Comparison of ENCODE assay signal across 8 mouse cellular contexts in genomic region chr13:55328171-55328570, GRCm38 (mm10). TPM values are rescaled to one million over a fixed set of nuclear protein-coding genes. Genes with fewer than 3 reads are reported as not detected.
DNase-seq lines count a peak whose midpoint lies in the region; ATAC-seq and TF ChIP-seq lines count a peak whose summit lies in the region.

No protein-coding gene starts in this region.

- no peak overlapping the region for H3K27ac ChIP-seq in heart, embryonic 12.5 days (ENCODE audit: poor library complexity, severe bottlenecking)
- 0 out of 2 replicates have a peak overlapping the region, but pooled peaks have one; percentile 13 for H3K27ac ChIP-seq in hindbrain, embryonic 10.5 days
- 0 out of 2 replicates have a peak overlapping the region, but pooled peaks have one; percentile 49 for H3K27ac ChIP-seq in liver, embryonic 16.5 days (ENCODE audit: low read length)

- WGBS in heart, embryonic 12.5 days, result 74% methylated on average over 6 of the region's 6 CpGs
- 79% methylated on average over 6 of the region's 6 CpGs for WGBS in hindbrain, embryonic 10.5 days
- 71% methylated on average over 6 of the region's 6 CpGs for WGBS in liver, embryonic 16.5 days (ENCODE audit: insufficient replicate concordance)

- H3K4me1 ChIP-seq in heart, embryonic 12.5 days (replicated peaks), result peaks cover 50% of the 10 kb centered on the region
- H3K4me1 ChIP-seq in hindbrain, embryonic 10.5 days (replicated peaks), result peaks cover 53% of the 10 kb centered on the region
- peaks cover 50% of the 10 kb centered on the region for H3K4me1 ChIP-seq in liver, embryonic 16.5 days (ENCODE audit: control insufficient read depth, low read depth, low read length)

- peak overlapping the region; percentile 70; the same call in 1 of the 2 replicates for H3K9ac ChIP-seq in heart, embryonic 12.5 days
- peak overlapping the region; percentile 90 for H3K9ac ChIP-seq in liver, embryonic 16.5 days (ENCODE audit: low read depth, low read length)

- peak overlapping the region; percentile 62 for H3K4me3 ChIP-seq in heart, embryonic 12.5 days
- H3K4me3 ChIP-seq in C2C12 (ENCODE audit: insufficient read depth, poor library complexity, severe bottlenecking), result no peak overlapping the region
- peak overlapping the region; percentile 69 for H3K4me3 ChIP-seq in hindbrain, embryonic 10.5 days
- peak overlapping the region; percentile 72 for H3K4me3 ChIP-seq in liver, embryonic 16.5 days (ENCODE audit: low read depth, low read length)

- peaks cover 32% of the 10 kb centered on the region for H3K36me3 ChIP-seq in heart, embryonic 12.5 days
- H3K36me3 ChIP-seq in C2C12 (ENCODE audit: control insufficient read depth, insufficient read depth), result peaks cover 27% of the 10 kb centered on the region
- H3K36me3 ChIP-seq in hindbrain, embryonic 10.5 days, result peaks cover 41% of the 10 kb centered on the region
- peaks cover 36% of the 10 kb centered on the region for H3K36me3 ChIP-seq in liver, embryonic 16.5 days (ENCODE audit: control insufficient read depth, insufficient read depth)

- H3K4me2 ChIP-seq in heart, embryonic 12.5 days, result peak overlapping the region; percentile 89
- peak overlapping the region; percentile 88 for H3K4me2 ChIP-seq in liver, embryonic 16.5 days (ENCODE audit: low read depth, low read length)

- no peak for ATAC-seq in heart, embryonic 12.5 days (ENCODE audit: insufficient number of reproducible peaks, low FRiP score)
- ATAC-seq in liver, embryonic 16.5 days (ENCODE audit: low read depth), result no peak
- no peak for ATAC-seq in monocyte, adult 5-6 weeks (replicated peaks; ENCODE audit: insufficient number of reproducible peaks, low FRiP score, low TSS enrichment, poor library complexity, severe bottlenecking)

- DNase-seq in heart, postnatal 14 days, result no peak
- no peak for DNase-seq in hindbrain, embryonic 10.5 days (ENCODE audit: low spot score)
- no peak for DNase-seq in adrenal gland, postnatal 4 days (ENCODE audit: low spot score in 2 of 2)
- no peak for DNase-seq in retina, postnatal 1 day

- H3K79me2 ChIP-seq in C2C12 (ENCODE audit: control insufficient read depth, insufficient read depth), result peaks cover 31% of the 10 kb centered on the region

- H3K79me3 ChIP-seq in C2C12 (ENCODE audit: low read depth), result peaks cover 15% of the 10 kb centered on the region

- no peak for TF ChIP-seq CTCF in C2C12 (IDR thresholded peaks at IDR 0.05; ENCODE audit: control insufficient read depth, insufficient read depth, insufficient read length)

- H3K27me3 ChIP-seq in heart, embryonic 12.5 days (replicated peaks), result no peaks in the 10 kb centered on the region
- H3K27me3 ChIP-seq in C2C12 (ENCODE audit: control insufficient read depth, insufficient read depth, insufficient read length), result no peaks in the 10 kb centered on the region
- H3K27me3 ChIP-seq in hindbrain, embryonic 10.5 days (ENCODE audit: insufficient read depth, poor library complexity, severe bottlenecking), result peaks cover 11% of the 10 kb centered on the region
- no peaks in the 10 kb centered on the region for H3K27me3 ChIP-seq in liver, embryonic 16.5 days (ENCODE audit: control insufficient read depth, insufficient read depth, low read depth, low read length)

- no peaks in the 10 kb centered on the region for H3K9me3 ChIP-seq in heart, embryonic 12.5 days (replicated peaks)
- no peaks in the 10 kb centered on the region for H3K9me3 ChIP-seq in hindbrain, embryonic 10.5 days
- no peaks in the 10 kb centered on the region for H3K9me3 ChIP-seq in liver, embryonic 16.5 days (replicated peaks; ENCODE audit: control insufficient read depth, low read length)

- peak overlapping the region; percentile 0 for H3ac ChIP-seq in C2C12 (ENCODE audit: control insufficient read depth, insufficient read length, low read depth)

- intact Hi-C loops in heart, postnatal 14 days (cut with DNase I), result loop anchor here (5.0 kb wide), 1 partner anchor 64 kb away; no protein-coding TSS in a partner anchor

TF ChIP-seq in C2C12, 6 proteins besides CTCF, POLR2A, EP300 and RAD21:
- TF ChIP-seq FOSL1 (IDR thresholded peaks at IDR 0.05; ENCODE audit: insufficient read depth, low read length, poor library complexity, severe bottlenecking) (no peak), USF1 (IDR thresholded peaks at IDR 0.05; ENCODE audit: low read depth) (no peak), MYOD1 (IDR thresholded peaks at IDR 0.05; ENCODE audit: control insufficient read depth, insufficient read length, low read depth) (no peak), MYOG (IDR thresholded peaks at IDR 0.05; ENCODE audit: control insufficient read depth, extremely low read depth, insufficient read length) (no peak), CEBPB (IDR thresholded peaks at IDR 0.05; ENCODE audit: low read depth) (no peak), MAX (IDR thresholded peaks at IDR 0.05) (no peak)
TF ChIP-seq in C2C12: peak in this region for 0.

RNA-seq across cellular contexts. Expression of gene Mxd3, which starts 1.5 kb away (rescaled TPM):
- 14.7 and 15.2 TPM in 2 replicates for polyA plus RNA-seq in heart, embryonic 12.5 days (2016; fragmentation: Nextera tagmentation; extraction: Ambion mirVana)
- total RNA-seq in heart, postnatal 14 days (2021), result 1 to 10 TPM; 2.2 to 3.0 TPM
- polyA plus RNA-seq in C2C12 (2012; fragmentation: generic; extraction: Trizol), result 49.8 TPM
- polyA plus RNA-seq in hindbrain, embryonic 10.5 days (2016; fragmentation: Nextera tagmentation; extraction: Ambion mirVana), result 25.2 and 33.7 TPM in 2 replicates
- 24.0 and 28.7 TPM in 2 replicates for polyA plus RNA-seq in liver, embryonic 16.5 days (2015; fragmentation: Nextera tagmentation; extraction: Ambion mirVana)
- 10 to 100 TPM; 16.2 to 18.0 TPM for total RNA-seq in adrenal gland, postnatal 4 days (2021)
- 1.3 to 2.0 TPM (median 1.4 TPM) in 3 replicates for total RNA-seq in monocyte, adult 5-6 weeks (2017)

RNA-seq across cellular contexts. Expression of gene Rab24, which starts 6.4 kb away (rescaled TPM):
- polyA plus RNA-seq in heart, embryonic 12.5 days (2016; fragmentation: Nextera tagmentation; extraction: Ambion mirVana), result 62.0 and 62.3 TPM in 2 replicates
- 10 to 100 TPM; 31.4 to 34.3 TPM for total RNA-seq in heart, postnatal 14 days (2021)
- 54.3 TPM for polyA plus RNA-seq in C2C12 (2012; fragmentation: generic; extraction: Trizol)
- polyA plus RNA-seq in hindbrain, embryonic 10.5 days (2016; fragmentation: Nextera tagmentation; extraction: Ambion mirVana), result 80.9 and 83.7 TPM in 2 replicates
- polyA plus RNA-seq in liver, embryonic 16.5 days (2015; fragmentation: Nextera tagmentation; extraction: Ambion mirVana), result 42.2 and 50.1 TPM in 2 replicates
- 10 to 100 TPM; 79.8 to 86.9 TPM for total RNA-seq in adrenal gland, postnatal 4 days (2021)
- 23.6 to 34.8 TPM (median 29.4 TPM) in 3 replicates for total RNA-seq in monocyte, adult 5-6 weeks (2017)

RNA-seq across cellular contexts. Expression of gene Prelid1, which starts 7.9 kb away (rescaled TPM):
- polyA plus RNA-seq in heart, embryonic 12.5 days (2016; fragmentation: Nextera tagmentation; extraction: Ambion mirVana), result 328 and 343 TPM in 2 replicates
- total RNA-seq in heart, postnatal 14 days (2021), result 10 to 100 TPM; 73.8 to 90.0 TPM
- polyA plus RNA-seq in C2C12 (2012; fragmentation: generic; extraction: Trizol), result 499 TPM
- polyA plus RNA-seq in hindbrain, embryonic 10.5 days (2016; fragmentation: Nextera tagmentation; extraction: Ambion mirVana), result 510 and 522 TPM in 2 replicates
- 202 and 206 TPM in 2 replicates for polyA plus RNA-seq in liver, embryonic 16.5 days (2015; fragmentation: Nextera tagmentation; extraction: Ambion mirVana)
- total RNA-seq in adrenal gland, postnatal 4 days (2021), result 100 to 1,000 TPM; 190 to 193 TPM
- 47.7 to 91.3 TPM (median 68.5 TPM) in 3 replicates for total RNA-seq in monocyte, adult 5-6 weeks (2017)

RNA-seq across cellular contexts. Expression of gene Lman2, which starts 34.4 kb away (rescaled TPM):
- polyA plus RNA-seq in heart, embryonic 12.5 days (2016; fragmentation: Nextera tagmentation; extraction: Ambion mirVana), result 105 and 106 TPM in 2 replicates
- 10 to 100 TPM; 46.0 to 49.9 TPM for total RNA-seq in heart, postnatal 14 days (2021)
- 81.4 TPM for polyA plus RNA-seq in C2C12 (2012; fragmentation: generic; extraction: Trizol)
- 95.2 and 107 TPM in 2 replicates for polyA plus RNA-seq in hindbrain, embryonic 10.5 days (2016; fragmentation: Nextera tagmentation; extraction: Ambion mirVana)
- 53.3 and 55.5 TPM in 2 replicates for polyA plus RNA-seq in liver, embryonic 16.5 days (2015; fragmentation: Nextera tagmentation; extraction: Ambion mirVana)
- total RNA-seq in adrenal gland, postnatal 4 days (2021), result 100 to 1,000 TPM; 105 to 114 TPM
- total RNA-seq in monocyte, adult 5-6 weeks (2017), result 85.3 to 97.5 TPM (median 91.3 TPM) in 3 replicates

RNA-seq across cellular contexts. Expression of gene Rgs14, which starts 41.4 kb away (rescaled TPM):
- 0.42 and 0.52 TPM in 2 replicates for polyA plus RNA-seq in heart, embryonic 12.5 days (2016; fragmentation: Nextera tagmentation; extraction: Ambion mirVana)
- total RNA-seq in heart, postnatal 14 days (2021), result 1 to 10 TPM in 1 of 2 experiments, under 1 TPM in 1; 0.65 to 1.6 TPM
- 0.08 TPM for polyA plus RNA-seq in C2C12 (2012; fragmentation: generic; extraction: Trizol)
- 0.44 and 0.68 TPM in 2 replicates for polyA plus RNA-seq in hindbrain, embryonic 10.5 days (2016; fragmentation: Nextera tagmentation; extraction: Ambion mirVana)
- 2.8 and 3.2 TPM in 2 replicates for polyA plus RNA-seq in liver, embryonic 16.5 days (2015; fragmentation: Nextera tagmentation; extraction: Ambion mirVana)
- total RNA-seq in adrenal gland, postnatal 4 days (2021), result 1 to 10 TPM; 1.0 to 1.1 TPM
- total RNA-seq in monocyte, adult 5-6 weeks (2017), result 21.8 to 43.9 TPM (median 40.8 TPM) in 3 replicates
